Mouse (Mus musculus): Measurements from ENCODE around the gene Ror2.

Gene Ror2

GRCm38 (mm10) chr13:53270549-53270948, 15.4 kb downstream of the Ror2 start:
- DNase-seq: no peak

- DNase-seq: no peak
Measured at GRCm38 (mm10) chr13:53268541-53268940, 17.4 kb downstream of the Ror2 start.

GRCm38 (mm10) chr13:53267849-53268248, 18.1 kb downstream of the Ror2 start:
- DNase-seq: no peak

- no peak for DNase-seq
Measured at GRCm38 (mm10) chr13:53267155-53267554, 18.8 kb downstream of the Ror2 start.

DNA sequence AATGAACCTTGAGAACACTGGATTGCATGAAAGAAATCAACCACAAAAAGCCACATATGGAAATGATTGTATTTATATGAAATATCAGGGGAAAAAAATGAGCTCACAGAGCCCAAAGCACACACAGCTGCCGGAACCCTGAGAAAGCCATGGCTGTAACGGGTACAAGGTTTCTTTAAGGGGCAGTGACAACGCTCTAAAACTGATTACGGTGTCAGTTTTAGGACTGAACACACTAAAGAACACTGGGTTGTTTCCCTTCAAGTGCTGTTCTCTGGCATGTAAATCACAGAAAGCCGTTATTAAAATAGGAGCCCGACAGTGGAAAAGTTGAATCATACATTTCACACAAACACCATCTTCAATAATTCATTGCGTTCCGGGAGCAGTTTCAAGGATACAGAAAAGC, 19.4 kb downstream of the Ror2 start:
- no peak for DNase-seq

DNA sequence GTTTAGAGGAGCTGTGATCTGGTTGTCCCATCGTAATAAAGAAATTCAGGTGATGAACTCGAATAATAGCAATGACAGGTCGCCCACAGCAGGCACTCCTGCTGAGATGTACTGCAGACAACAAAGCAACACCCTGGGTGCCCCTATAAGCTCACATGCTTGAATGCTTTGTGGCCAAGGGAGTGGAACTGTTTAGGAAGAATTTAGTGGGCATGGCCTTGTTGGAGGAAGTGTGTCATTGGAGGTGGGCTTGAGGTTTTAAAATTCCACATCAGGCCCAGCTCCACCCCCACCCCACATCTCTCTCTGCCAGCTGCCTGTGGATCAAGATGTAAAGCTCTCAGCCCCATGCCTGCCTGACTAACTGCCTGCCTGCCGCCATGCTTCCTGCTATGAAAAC, 21.0 kb downstream of the Ror2 start:
- DNase-seq: no peak

DNA sequence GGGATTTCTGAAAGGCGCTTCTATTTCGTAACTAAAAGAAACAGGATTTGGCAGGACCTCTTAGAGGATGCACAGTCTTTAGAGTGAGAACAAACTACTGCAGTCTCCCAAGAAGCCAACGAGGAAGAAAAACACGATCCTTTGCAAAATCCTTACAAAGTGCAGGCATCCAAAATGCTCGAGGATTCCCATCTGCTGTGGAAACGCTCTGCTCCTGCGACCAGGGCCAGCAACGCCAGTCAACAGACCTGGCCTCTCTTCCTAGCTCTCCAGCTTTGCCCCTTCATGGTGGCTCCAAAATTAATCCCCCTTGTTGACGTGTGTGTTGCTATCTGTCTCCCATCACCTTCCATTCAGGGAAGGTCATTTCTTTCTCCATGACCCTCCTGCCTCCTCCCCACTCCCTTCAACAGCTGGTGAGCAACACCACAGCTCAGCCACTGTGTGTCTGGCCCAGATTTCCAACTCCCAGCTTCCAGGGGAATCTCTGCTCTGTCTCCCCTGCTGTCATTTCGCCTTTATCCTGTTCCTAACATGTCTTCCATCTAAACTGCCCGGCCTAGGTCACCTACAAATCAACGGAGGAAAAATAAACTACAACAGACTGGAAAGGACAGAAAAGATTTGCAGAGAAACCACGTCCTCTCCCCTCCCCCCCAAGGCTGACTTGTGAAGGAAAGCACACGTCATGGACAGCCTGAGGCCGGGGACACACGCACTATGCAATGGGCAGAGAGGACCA, 23.2 kb downstream of the Ror2 start:
- no peak for DNase-seq

DNA sequence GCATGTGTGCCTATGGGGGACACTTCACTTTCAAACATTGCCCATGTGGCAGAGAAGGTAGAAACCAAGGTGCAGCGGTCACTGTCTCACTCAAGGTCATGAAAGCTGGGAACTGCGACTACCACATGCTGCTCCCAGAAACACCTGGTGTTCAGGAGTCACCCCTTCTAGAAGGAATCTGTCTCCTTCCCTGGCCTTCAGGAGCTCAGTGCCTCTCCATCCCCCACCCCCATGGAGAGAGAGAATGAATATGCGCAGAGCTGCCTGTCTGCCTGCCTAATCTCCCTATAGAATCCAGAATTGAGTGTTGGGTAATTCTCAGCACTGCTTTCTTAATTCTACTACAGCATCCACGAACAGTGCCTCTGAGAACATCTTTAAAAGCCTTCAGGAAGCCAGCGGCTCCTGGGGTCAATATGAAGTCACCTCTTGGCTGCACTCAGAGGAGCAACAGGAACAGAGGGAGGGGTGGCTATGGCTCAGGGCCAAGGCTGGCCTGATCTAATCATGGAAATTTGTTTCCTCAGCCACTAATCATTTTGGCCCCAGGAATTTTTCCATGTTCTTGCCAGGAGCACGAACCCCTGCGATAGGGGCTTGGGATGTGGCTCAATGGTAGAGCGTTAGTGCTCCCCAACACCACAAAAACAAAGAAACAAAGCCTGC, 24.7 kb downstream of the Ror2 start:
- no peak for DNase-seq

DNA sequence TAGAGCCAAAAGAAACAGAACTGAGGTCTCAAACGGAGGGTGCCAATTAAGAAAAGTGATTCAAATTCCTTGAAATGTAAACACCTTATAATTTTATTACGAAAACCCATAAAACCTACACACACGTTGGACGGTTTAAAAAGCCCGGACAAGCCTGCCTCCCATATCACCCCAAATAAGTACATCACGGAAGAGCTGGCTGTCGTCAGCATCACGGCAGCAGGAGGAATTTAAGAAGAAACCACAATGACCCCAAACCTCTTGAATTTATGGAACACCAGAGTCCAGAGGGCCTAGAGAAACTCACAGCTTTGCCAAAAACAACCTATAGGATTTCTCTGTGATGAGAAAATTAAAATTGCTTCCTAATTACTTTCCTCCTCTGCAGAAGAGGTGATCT, 27.0 kb downstream of the Ror2 start:
- DNase-seq: no peak

DNA sequence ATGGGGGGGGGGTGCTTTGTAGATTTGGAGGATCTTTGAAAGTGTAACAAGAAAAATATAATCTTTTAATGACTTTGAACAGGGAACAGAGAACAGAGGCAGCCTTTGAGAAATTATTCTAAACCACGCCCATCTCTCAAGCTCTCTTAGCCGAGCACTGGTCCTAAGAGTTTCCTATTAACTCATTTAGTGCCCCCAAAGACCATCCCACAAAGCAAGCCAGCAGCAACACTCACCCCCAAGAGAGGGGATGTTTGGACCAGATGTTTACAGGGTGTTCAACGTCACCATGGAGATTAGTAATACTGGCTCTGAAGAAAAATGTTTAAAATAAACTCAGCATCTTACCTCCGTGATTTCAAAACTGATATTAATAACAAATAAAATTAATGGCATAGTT, 27.4 kb downstream of the Ror2 start:
- no peak for DNase-seq

GRCm38 (mm10) chr13:53253255-53253654, 32.7 kb downstream of the Ror2 start:
- DNase-seq: no peak

DNA sequence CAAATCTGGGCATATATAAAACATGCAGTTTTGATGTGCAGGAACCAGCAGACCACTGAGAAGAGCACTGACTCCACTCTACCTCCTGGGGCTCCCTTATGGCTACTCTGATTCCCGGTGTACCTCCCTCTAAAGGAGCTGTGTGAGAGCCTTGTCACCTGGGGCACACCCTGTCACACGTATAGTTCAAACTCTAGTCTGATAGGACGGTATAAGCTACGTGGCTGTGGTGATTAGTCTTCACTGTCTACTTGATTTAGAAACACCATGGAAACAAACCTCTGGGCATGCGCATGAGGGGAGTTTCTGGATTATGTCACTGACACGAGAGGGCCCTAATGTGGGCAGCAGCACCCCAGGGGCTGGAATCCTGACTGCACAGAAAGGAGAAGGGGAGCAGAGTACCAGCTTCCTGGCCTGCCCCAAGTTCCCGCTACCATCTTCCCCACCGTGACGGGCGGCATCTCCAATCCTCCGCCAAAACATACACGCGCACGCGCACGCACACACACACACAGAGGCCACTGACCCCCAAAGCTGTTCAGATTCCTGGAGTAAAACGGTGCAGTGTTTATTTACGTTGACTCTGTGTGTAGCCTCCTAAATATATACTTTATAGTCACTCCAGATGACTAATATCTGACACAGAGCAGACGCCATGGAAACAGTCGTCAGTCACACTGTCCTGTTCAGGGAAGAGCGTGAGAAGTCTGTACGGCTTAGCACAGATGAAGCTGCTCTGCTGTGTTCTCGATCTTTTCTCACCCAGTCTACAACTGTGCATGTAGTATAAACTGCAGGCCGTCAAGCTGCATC, 37.1 kb downstream of the Ror2 start:
- DNase-seq: no peak

DNA sequence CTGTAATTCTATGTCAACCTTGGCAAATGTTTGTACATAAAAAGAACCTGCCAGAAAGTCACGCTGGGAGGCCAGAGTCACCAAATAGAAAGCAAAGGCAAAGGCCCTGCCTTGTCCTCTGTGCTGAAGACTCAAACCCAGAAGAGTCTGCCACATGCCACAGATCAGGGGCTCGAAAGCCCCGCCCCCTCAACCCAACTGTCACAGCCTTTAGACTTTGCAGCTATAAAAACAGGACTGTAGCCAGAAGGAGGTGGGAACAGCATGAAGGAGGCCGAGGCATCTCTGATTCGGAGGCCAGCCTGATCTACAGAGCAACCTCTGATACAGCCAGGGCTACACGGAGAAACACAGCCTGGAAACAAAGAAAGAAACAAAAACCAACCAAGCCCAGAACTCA, 37.8 kb downstream of the Ror2 start:
- no peak for DNase-seq

- DNase-seq: no peak
Measured at GRCm38 (mm10) chr13:53247175-53247574, 38.7 kb downstream of the Ror2 start.

GRCm38 (mm10) chr13:53244151-53244550, 41.8 kb downstream of the Ror2 start:
- no peak for DNase-seq

DNA sequence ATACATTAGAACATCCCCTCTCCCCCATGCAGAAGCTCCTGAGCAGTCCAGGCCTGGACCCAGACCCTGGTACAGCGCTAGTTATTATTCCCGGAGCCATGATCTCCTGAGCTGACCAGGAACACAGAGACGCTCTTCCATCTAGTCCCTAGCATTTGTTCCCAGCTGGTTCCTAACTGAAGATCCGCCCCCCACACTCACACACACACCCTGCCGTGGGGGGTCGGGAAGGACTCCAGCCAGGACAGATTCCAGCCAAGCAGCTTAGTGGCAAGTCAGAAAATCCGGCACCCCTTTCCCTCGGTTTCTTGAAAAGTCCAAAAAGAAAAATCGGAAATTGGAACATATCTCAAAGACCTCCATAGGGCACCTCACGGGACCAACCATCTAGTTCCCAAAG, 48.5 kb downstream of the Ror2 start:
- DNase-seq: no peak

DNA sequence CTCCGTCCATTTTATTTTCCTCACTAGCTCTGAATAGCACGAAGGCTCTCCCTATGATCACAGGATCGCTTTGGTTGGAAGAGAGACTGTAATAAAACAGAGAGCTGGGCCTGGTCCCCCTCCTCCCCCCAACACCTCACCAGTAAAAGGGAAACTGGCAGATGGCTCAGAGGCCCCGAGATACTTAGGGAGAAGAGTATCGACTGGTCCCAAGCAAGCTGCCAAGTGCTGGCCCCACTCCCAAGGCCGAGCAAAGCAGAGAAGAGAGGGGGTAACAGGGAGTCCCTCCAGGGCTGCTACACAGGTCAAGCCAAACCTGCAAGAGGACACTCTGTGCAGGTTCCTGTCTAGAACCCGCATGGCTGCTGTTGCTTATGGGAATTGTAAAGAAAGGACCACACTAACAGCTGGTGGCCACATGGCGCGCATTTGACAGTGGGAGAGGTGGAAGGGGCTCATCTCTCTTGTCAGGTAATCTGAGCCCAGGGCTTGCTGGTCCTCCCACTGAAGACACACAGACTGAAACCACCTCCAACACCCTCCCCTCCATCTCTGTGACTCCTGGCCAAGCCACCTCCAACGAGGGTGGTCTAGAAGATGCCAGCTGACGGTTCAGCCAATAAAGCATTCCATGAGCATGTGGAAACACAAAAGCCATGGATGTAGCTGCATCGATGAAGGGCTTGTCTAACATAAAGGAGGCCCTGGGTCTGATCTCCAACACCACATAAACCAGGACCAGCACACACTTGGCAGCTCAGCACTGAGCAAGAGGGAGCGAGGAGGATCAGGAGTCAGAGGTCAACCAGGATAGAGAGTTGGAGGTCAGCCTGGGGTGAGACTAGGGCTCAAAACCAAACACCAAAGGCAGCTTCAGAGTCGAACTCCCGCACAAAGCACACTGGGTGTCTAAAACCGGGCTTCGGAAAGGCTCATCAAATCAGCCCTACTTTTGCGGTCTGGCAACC, 49.2 kb downstream of the Ror2 start:
- no peak for DNase-seq

- no peak for DNase-seq
Measured at GRCm38 (mm10) chr13:53235953-53236352, 50.0 kb downstream of the Ror2 start.

- no peak for DNase-seq
Measured at GRCm38 (mm10) chr13:53234844-53235243, 51.1 kb downstream of the Ror2 start.

DNA sequence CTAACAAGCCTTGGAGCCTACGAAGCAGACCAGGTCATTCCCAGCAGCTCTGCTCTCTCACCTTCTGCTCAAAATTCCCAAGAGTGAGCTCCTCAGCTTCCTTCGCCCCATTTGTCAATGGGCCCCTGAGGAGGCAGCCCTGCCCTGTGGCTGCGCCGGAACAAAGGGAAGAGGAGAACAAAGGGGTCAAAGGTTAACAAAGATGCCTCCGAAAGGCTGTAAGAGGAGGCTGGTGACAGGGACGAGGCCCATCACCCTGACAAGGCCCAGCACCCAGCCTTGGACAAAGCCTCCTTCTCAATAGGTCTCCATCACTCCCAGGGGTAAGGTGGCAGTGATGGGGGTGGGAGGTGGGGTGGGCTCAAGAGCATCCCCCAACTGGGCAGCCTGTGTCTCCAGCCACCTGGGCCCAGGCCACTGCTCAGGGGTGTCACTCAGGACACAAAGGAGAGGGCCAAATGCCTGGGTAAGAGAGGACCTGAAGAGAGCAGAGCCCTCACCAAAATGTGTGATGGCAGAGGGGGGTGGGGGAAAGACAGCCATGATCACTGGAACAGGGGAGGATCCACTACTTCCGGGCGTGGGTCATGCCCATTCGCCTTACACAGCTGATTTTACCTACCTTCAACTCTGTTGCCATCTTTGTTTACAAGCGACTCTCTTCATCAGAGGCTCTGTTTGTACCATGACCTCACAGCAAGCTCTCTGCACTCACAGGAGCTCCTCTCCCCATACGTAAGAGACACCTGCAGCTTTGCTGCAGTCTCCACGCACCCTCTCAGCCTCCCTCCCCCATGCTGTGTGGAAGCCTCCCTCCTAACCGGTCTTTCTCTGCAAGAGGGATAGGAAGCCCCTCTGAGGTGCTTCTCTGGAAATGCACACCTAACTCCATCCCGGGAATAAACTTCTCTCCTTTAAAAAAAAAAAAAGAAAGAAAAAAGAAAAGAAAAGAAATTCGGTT, 51.8 kb downstream of the Ror2 start:
- DNase-seq: no peak

- DNase-seq: no peak
Measured at GRCm38 (mm10) chr13:53233381-53233780, 52.5 kb downstream of the Ror2 start.

All from thymus, postnatal 25 days (tissue).